Mouse (Mus musculus) embryonic facial prominence, embryonic 12.5 days (tissue): ENCODE measurements around the gene Syngap1. TPM values are rescaled to one million over a fixed set of nuclear protein-coding genes. Genes with fewer than 3 reads are reported as not detected.

ENCODE experiments used
- ATAC-seq: fragments of 200-750 bp; cut with Nextera tagmentation; 2 replicates; pipeline ENCODE4 v1.8.0; 2017; ENCODE audit not compliant: insufficient number of reproducible peaks, insufficient read depth, low FRiP score, low TSS enrichment
- H3K27ac ChIP-seq: fragments of 300-500 bp; sonication (generic); 2 replicates; pipeline ENCODE4 v1.5.1; 2016; ENCODE audit warnings: mild to moderate bottlenecking
- H3K27me3 ChIP-seq: fragments of 300-500 bp; sonication (generic); 2 replicates; pipeline ENCODE4 v1.6.1; 2016; ENCODE audit warnings: mild to moderate bottlenecking, moderate library complexity
- H3K36me3 ChIP-seq: fragments of 300-500 bp; sonication (generic); 2 replicates; pipeline ENCODE4 v1.6.1; 2016; ENCODE audit warnings: mild to moderate bottlenecking
- H3K4me1 ChIP-seq: fragments of 300-500 bp; sonication (generic); 2 replicates; pipeline ENCODE4 v1.6.1; 2016
- H3K4me2 ChIP-seq: fragments of 300-500 bp; sonication (generic); replicated peaks from 2 replicates; pipeline ENCODE4 v1.6.1; 2016; ENCODE audit warnings: mild to moderate bottlenecking, moderate library complexity
- H3K4me3 ChIP-seq: fragments of 300-500 bp; sonication (generic); 2 replicates; pipeline ENCODE4 v1.5.1; 2016; ENCODE audit warnings: mild to moderate bottlenecking
- H3K9ac ChIP-seq: fragments of 300-500 bp; sonication (generic); 2 replicates; pipeline ENCODE4 v1.6.1; 2016; ENCODE audit warnings: mild to moderate bottlenecking, moderate library complexity
- H3K9me3 ChIP-seq: fragments of 300-500 bp; sonication (generic); 2 replicates; pipeline ENCODE4 v1.6.1; 2016; ENCODE audit warnings: mild to moderate bottlenecking, moderate library complexity
- WGBS: fragments of 180-500 bp; shearing (Covaris S2); methylation state at CpG from one replicate; pipeline ENCODE4 v1.1.7; 2016; 5-methylcytosine and 5-hydroxymethylcytosine counted together
- polyA plus RNA-seq: library from polyadenylated mRNA; unstranded; fragments of >200 nt; fragmentation: Nextera tagmentation; extraction: Ambion mirVana; gene quantifications from 2 replicates; pipeline ENCODE4 v1.2.1, GENCODE M21; 2016

Gene Syngap1
- polyA plus RNA-seq, 1 experiment from 2014 or later, result 4.0 TPM

- no peak for ATAC-seq
- H3K27me3 ChIP-seq, result no peaks in the 10 kb centered on the region
- H3K4me2 ChIP-seq, result no peak overlapping the region
- no peak overlapping the region for H3K27ac ChIP-seq
- peaks cover 93% of the 10 kb centered on the region for H3K36me3 ChIP-seq
- H3K9me3 ChIP-seq, result no peaks in the 10 kb centered on the region
- WGBS, result 92% methylated on average over 4 of the region's 4 CpGs
- no peak overlapping the region for H3K4me3 ChIP-seq
- no peak overlapping the region for H3K9ac ChIP-seq
- H3K4me1 ChIP-seq, result no peaks in the 10 kb centered on the region
Measured at GRCm38 (mm10) chr17:26959815-26960214, 18.8 kb downstream of the Syngap1 start.

- no peak overlapping the region for H3K27ac ChIP-seq
- H3K36me3 ChIP-seq, result peaks cover 96% of the 10 kb centered on the region
- no peaks in the 10 kb centered on the region for H3K9me3 ChIP-seq
- H3K4me1 ChIP-seq, result no peaks in the 10 kb centered on the region
- no peak overlapping the region for H3K9ac ChIP-seq
- ATAC-seq, result no peak
- no peak overlapping the region for H3K4me2 ChIP-seq
- H3K27me3 ChIP-seq, result no peaks in the 10 kb centered on the region
- no peak overlapping the region for H3K4me3 ChIP-seq
- WGBS, result 91% methylated on average over 21 of the region's 21 CpGs
Measured at GRCm38 (mm10) chr17:26961572-26962240, 20.7 kb downstream of the Syngap1 start.

- no peak overlapping the region for H3K27ac ChIP-seq
- H3K4me3 ChIP-seq, result no peak overlapping the region
- no peaks in the 10 kb centered on the region for H3K9me3 ChIP-seq
- peaks cover 70% of the 10 kb centered on the region for H3K36me3 ChIP-seq
- 86% methylated on average over 11 of the region's 11 CpGs for WGBS
- ATAC-seq, result no peak
- H3K4me1 ChIP-seq, result peaks cover 10% of the 10 kb centered on the region
- H3K27me3 ChIP-seq, result no peaks in the 10 kb centered on the region
- no peak overlapping the region for H3K4me2 ChIP-seq
- H3K9ac ChIP-seq, result no peak overlapping the region
Measured at GRCm38 (mm10) chr17:26966993-26967392, 25.9 kb downstream of the Syngap1 start.

- no peaks in the 10 kb centered on the region for H3K9me3 ChIP-seq
- H3K27ac ChIP-seq, result no peak overlapping the region
- H3K9ac ChIP-seq, result no peak overlapping the region
- no peak overlapping the region for H3K4me2 ChIP-seq
- peaks cover 11% of the 10 kb centered on the region for H3K4me1 ChIP-seq
- no peaks in the 10 kb centered on the region for H3K27me3 ChIP-seq
- no peak for ATAC-seq
- WGBS, result 84% methylated on average over 6 of the region's 6 CpGs
- no peak overlapping the region for H3K4me3 ChIP-seq
- H3K36me3 ChIP-seq, result peaks cover 65% of the 10 kb centered on the region
Measured at GRCm38 (mm10) chr17:26967477-26967876, 26.4 kb downstream of the Syngap1 start.

GRCm38 (mm10) chr17:26968200-26968611 lies 27.2 kb downstream of the Syngap1 start:
- H3K4me1 ChIP-seq, result peaks cover 11% of the 10 kb centered on the region
- ATAC-seq, result no peak
- 83% methylated on average over 6 of the region's 6 CpGs for WGBS
- no peaks in the 10 kb centered on the region for H3K27me3 ChIP-seq
- H3K36me3 ChIP-seq, result peaks cover 58% of the 10 kb centered on the region
- H3K9me3 ChIP-seq, result no peaks in the 10 kb centered on the region
- no peak overlapping the region for H3K27ac ChIP-seq
- H3K4me2 ChIP-seq, result no peak overlapping the region
- no peak overlapping the region for H3K9ac ChIP-seq
- no peak overlapping the region for H3K4me3 ChIP-seq

GRCm38 (mm10) chr17:26969257-26969656 lies 28.2 kb downstream of the Syngap1 start:
- Histone ChIP-seq H3K9ac (no peak overlapping the region), H3K4me1 (peaks cover 18% of the 10 kb centered on the region), H3K36me3 (peaks cover 50% of the 10 kb centered on the region), H3K4me3 (no peak overlapping the region), H3K9me3 (no peaks in the 10 kb centered on the region), H3K4me2 (no peak overlapping the region), H3K27ac (no peak overlapping the region), H3K27me3 (no peaks in the 10 kb centered on the region)
- 87% methylated on average over 6 of the region's 6 CpGs for WGBS
- ATAC-seq, result no peak

- no peak for ATAC-seq
- H3K9me3 ChIP-seq, result no peaks in the 10 kb centered on the region
- WGBS, result 69% methylated on average over 12 of the region's 12 CpGs
- no peak overlapping the region for H3K4me2 ChIP-seq
- no peak overlapping the region for H3K9ac ChIP-seq
- no peak overlapping the region for H3K4me3 ChIP-seq
- peaks cover 46% of the 10 kb centered on the region for H3K36me3 ChIP-seq
- H3K4me1 ChIP-seq, result peaks cover 21% of the 10 kb centered on the region
- H3K27ac ChIP-seq, result no peak overlapping the region
- H3K27me3 ChIP-seq, result no peaks in the 10 kb centered on the region
Measured at GRCm38 (mm10) chr17:26970221-26970620, 29.2 kb downstream of the Syngap1 start.

GRCm38 (mm10) chr17:26971247-26971905 lies 30.3 kb downstream of the Syngap1 start:
- Histone ChIP-seq H3K9me3 (no peaks in the 10 kb centered on the region), H3K27ac (peak overlapping the region; percentile 47), H3K4me2 (peak overlapping the region; percentile 97), H3K4me1 (peaks cover 28% of the 10 kb centered on the region), H3K9ac (peak overlapping the region; percentile 35), H3K36me3 (peaks cover 46% of the 10 kb centered on the region), H3K4me3 (peak overlapping the region; percentile 83), H3K27me3 (no peaks in the 10 kb centered on the region)
- WGBS, result 60% methylated on average over 8 of the region's 8 CpGs
- ATAC-seq, result no peak

- peaks cover 28% of the 10 kb centered on the region for H3K4me1 ChIP-seq
- peak overlapping the region; percentile 97 for H3K4me2 ChIP-seq
- H3K4me3 ChIP-seq, result peak overlapping the region; percentile 83
- H3K9ac ChIP-seq, result peak overlapping the region; percentile 81
- peak overlapping the region; percentile 92 for H3K27ac ChIP-seq
- no peak for ATAC-seq
- H3K36me3 ChIP-seq, result peaks cover 46% of the 10 kb centered on the region
- no peaks in the 10 kb centered on the region for H3K27me3 ChIP-seq
- no peaks in the 10 kb centered on the region for H3K9me3 ChIP-seq
- 10% methylated on average over 2 of the region's 3 CpGs for WGBS
Measured at GRCm38 (mm10) chr17:26972107-26972506, 31.1 kb downstream of the Syngap1 start.

- Histone ChIP-seq H3K4me3 (peak within 1 kb of the TSS; percentile 83), H3K27me3 (no peaks in the 10 kb centered on the region), H3K9me3 (no peaks in the 10 kb centered on the region), H3K4me2 (peak within 1 kb of the TSS; percentile 97), H3K9ac (peak within 1 kb of the TSS; percentile 81), H3K36me3 (peaks cover 44% of the 10 kb centered on the region), H3K4me1 (peaks cover 28% of the 10 kb centered on the region), H3K27ac (peak within 1 kb of the TSS; percentile 92)
- ATAC-seq, result peak; percentile 98
- WGBS, result under 1% methylated on average over 75 of the region's 75 CpGs
Measured at GRCm38 (mm10) chr17:26972703-26973574, 31.9 kb downstream of the Syngap1 start, which contains the start of gene Zbtb9. Gene Zbtb9 (plus strand): TSS chr17:26973167.

- H3K9me3 ChIP-seq, result no peaks in the 10 kb centered on the region
- ATAC-seq, result no peak
- H3K4me2 ChIP-seq, result peak overlapping the region; percentile 97
- H3K4me3 ChIP-seq, result no peak overlapping the region
- peaks cover 28% of the 10 kb centered on the region for H3K4me1 ChIP-seq
- no peaks in the 10 kb centered on the region for H3K27me3 ChIP-seq
- H3K27ac ChIP-seq, result no peak overlapping the region
- WGBS, result 93% methylated on average over 15 of the region's 15 CpGs
- H3K36me3 ChIP-seq, result peaks cover 52% of the 10 kb centered on the region
- no peak overlapping the region for H3K9ac ChIP-seq
Measured at GRCm38 (mm10) chr17:26974547-26974946, 33.5 kb downstream of the Syngap1 start.
